8 mouse cellular contexts compared by ENCODE assay signal in the genomic region with DNA sequence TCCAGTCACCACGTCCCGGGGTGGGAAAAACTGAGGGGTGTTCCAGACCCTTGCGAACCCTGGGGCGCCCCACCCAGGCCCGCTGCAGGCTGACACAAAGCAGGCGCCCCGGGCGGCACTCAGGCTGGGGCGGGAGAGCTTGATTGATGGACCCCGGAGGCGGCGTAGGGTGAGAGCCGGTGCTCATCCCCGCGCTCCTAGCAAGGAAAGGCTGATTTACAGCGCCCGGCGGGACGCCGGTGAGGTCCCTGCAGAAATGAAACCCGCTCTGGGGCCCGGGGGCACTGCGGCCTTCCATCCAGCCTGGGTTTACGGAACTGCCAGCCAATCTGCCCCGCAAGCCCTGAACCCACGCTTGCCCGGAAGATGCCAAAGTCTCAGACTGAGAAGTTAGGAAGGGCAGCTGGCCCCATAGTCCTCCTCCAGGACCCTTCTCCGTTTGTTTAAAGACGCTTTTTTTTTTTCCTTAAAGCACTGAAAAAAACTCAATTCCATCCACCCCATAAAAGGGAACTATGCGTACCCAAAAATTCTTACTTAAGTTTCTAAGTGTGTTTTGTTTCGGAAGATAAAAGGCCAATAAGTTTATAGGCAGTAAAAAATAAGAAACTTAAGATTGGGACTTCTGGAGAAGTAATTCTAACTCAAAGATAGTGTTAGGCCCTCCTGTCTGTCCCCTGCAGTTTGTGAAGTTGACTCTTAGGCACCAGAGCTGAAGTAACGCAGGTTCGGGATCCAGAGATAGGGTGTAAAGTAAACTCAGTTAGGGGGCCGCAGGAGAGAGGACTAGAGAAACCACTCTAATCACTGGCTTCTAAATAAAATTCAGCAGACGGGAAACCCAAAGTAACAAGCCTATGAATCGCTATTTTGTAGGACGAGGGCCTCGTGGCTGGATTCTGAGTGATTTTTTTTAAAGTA.
DNase-seq lines count a peak whose midpoint lies in the region; ATAC-seq and TF ChIP-seq lines count a peak whose summit lies in the region.

No protein-coding gene starts in this region.

- ATAC-seq in G1E (ENCODE audit: extremely low read depth, insufficient number of reproducible peaks, low FRiP score, poor library complexity, severe bottlenecking) = no peak
- no peak for ATAC-seq in intestine, postnatal 0 days
- ATAC-seq in stomach, postnatal 0 days (ENCODE audit: low FRiP score, low TSS enrichment) = peak; percentile 22

- peak overlapping the region; percentile 45 for H3K9ac ChIP-seq in intestine, postnatal 0 days (ENCODE audit: low read depth, low read length)
- peak overlapping the region; percentile 63 for H3K9ac ChIP-seq in stomach, postnatal 0 days (ENCODE audit: low read length)

- H3K4me1 ChIP-seq in G1E (ENCODE audit: insufficient read depth, low read depth, low read length) = peaks cover 38% of the 10 kb centered on the region
- H3K4me1 ChIP-seq in intestine, postnatal 0 days (replicated peaks; ENCODE audit: control insufficient read depth, insufficient read depth, low read length) = 0 out of 2 replicates have a peak, but pooled peaks cover 4% of the 10 kb centered on the region
- no peaks in the 10 kb centered on the region for H3K4me1 ChIP-seq in stomach, postnatal 0 days (replicated peaks; ENCODE audit: control insufficient read depth, insufficient read depth)

- DNase-seq in B cell, adult 2 months = peak; percentile 54 to 62
- DNase-seq in G1E (ENCODE audit: low spot score) = no peak
- DNase-seq in gastrocnemius, postnatal 25 days = peak; percentile 46
- peak; percentile 47 for DNase-seq in stomach, postnatal 0 days (ENCODE audit: low spot score)
- no peak for DNase-seq in left cerebral cortex, adult 18-20 months (ENCODE audit: low spot score in 2 of 2)
- no peak for DNase-seq in c-Kit-positive CD71-positive TER-119-positive erythroid progenitor cells, embryonic 14.5 days (ENCODE audit: low spot score)

- peaks cover 7% of the 10 kb centered on the region for H3K27me3 ChIP-seq in G1E (ENCODE audit: insufficient read depth, low read length)
- peaks cover 55% of the 10 kb centered on the region for H3K27me3 ChIP-seq in intestine, postnatal 0 days (replicated peaks; ENCODE audit: control insufficient read depth, insufficient read depth, low read length)
- H3K27me3 ChIP-seq in stomach, postnatal 0 days (ENCODE audit: control insufficient read depth, insufficient read depth, low read length) = no peaks in the 10 kb centered on the region

- H3K36me3 ChIP-seq in G1E (replicated peaks) (no peaks in the 10 kb centered on the region), macrophage (ENCODE audit: inconsistent target) (no peaks in the 10 kb centered on the region)
- H3K36me3 ChIP-seq in intestine, postnatal 0 days (ENCODE audit: control insufficient read depth, insufficient read depth) = no peaks in the 10 kb centered on the region
- no peaks in the 10 kb centered on the region for H3K36me3 ChIP-seq in stomach, postnatal 0 days (ENCODE audit: control insufficient read depth, insufficient read depth, low read length)

- no peak for TF ChIP-seq EP300 in stomach, postnatal 0 days (optimal IDR thresholded peaks at IDR 0.05)

- H3K79me2 ChIP-seq in macrophage (ENCODE audit: inconsistent target) = no peaks in the 10 kb centered on the region

- H3K9me3 ChIP-seq in G1E (replicated peaks) = no peaks in the 10 kb centered on the region
- no peaks in the 10 kb centered on the region for H3K9me3 ChIP-seq in intestine, postnatal 0 days (ENCODE audit: control insufficient read depth)
- H3K9me3 ChIP-seq in stomach, postnatal 0 days (ENCODE audit: control insufficient read depth, low read length) = no peaks in the 10 kb centered on the region

- peak overlapping the region; percentile 56 for H3K4me2 ChIP-seq in intestine, postnatal 0 days (replicated peaks; ENCODE audit: low read depth)
- H3K4me2 ChIP-seq in stomach, postnatal 0 days (replicated peaks; ENCODE audit: low read depth) = peak overlapping the region; percentile 58

- peak overlapping the region; percentile 81 for H3K27ac ChIP-seq in intestine, postnatal 0 days (ENCODE audit: low read depth, low read length)
- peak overlapping the region; percentile 75 for H3K27ac ChIP-seq in macrophage
- H3K27ac ChIP-seq in stomach, postnatal 0 days (replicated peaks) = peak overlapping the region; percentile 94

- TF ChIP-seq CTCF in G1E (IDR thresholded peaks at IDR 0.05; ENCODE audit: low read depth, low read length) = no peak
- TF ChIP-seq CTCF in intestine, postnatal 0 days (IDR thresholded peaks at IDR 0.05; ENCODE audit: low read depth) = no peak
- TF ChIP-seq CTCF in stomach, postnatal 0 days (IDR thresholded peaks at IDR 0.05; ENCODE audit: low read depth) = no peak

- peak overlapping the region; percentile 13; the same call in 1 of the 2 replicates for H3K4me3 ChIP-seq in G1E (ENCODE audit: low read depth, low read length)
- H3K4me3 ChIP-seq in intestine, postnatal 0 days (ENCODE audit: low read depth, low read length) = peak overlapping the region; percentile 30
- no peak overlapping the region; the same call in 1 of the 2 replicates for H3K4me3 ChIP-seq in macrophage (ENCODE audit: inconsistent target)
- peak overlapping the region; percentile 32 for H3K4me3 ChIP-seq in stomach, postnatal 0 days (ENCODE audit: low read depth, low read length)

- 13% methylated on average over 38 of the region's 38 CpGs for WGBS in intestine, postnatal 0 days
- WGBS in macrophage (ENCODE audit: missing documents) = 17% methylated on average over 38 of the region's 38 CpGs
- 9% methylated on average over 38 of the region's 38 CpGs for WGBS in stomach, postnatal 0 days

Comparison
In these comparisons a context has a peak if more than half of its experiments do, and no peak if none do; other contexts are left out.
1. DNase-seq: peak in B cell, adult 2 months (2 of 2), gastrocnemius, postnatal 25 days (single experiment) and stomach, postnatal 0 days (single experiment); none in G1E (single experiment), left cerebral cortex, adult 18-20 months (0 of 2) and c-Kit-positive CD71-positive TER-119-positive erythroid progenitor cells, embryonic 14.5 days (single experiment).
2. Peak in every context shown above with its lines, with median percentiles within 50 percentile points of each other: H3K27ac ChIP-seq.